Mouse (Mus musculus) midbrain, embryonic 12.5 days (tissue): ENCODE measurements around the gene Negr1. TPM values are rescaled to one million over a fixed set of nuclear protein-coding genes. Genes with fewer than 3 reads are reported as not detected.
A peak's percentile ranks its signal among the peaks of the same experiment; 100 is the strongest.

Experiments
- ATAC-seq: fragments of 200-750 bp; cut with Nextera tagmentation; 2 replicates; pipeline ENCODE4 v1.8.0; 2017; ENCODE audit warnings: low read depth, moderate TSS enrichment, moderate library complexity; ENCODE audit not compliant: low FRiP score
- H3K27ac ChIP-seq: fragments of 300-500 bp; sonication (generic); replicated peaks from 2 replicates; pipeline ENCODE4 v1.5.1; 2016; ENCODE audit warnings: mild to moderate bottlenecking
- H3K27me3 ChIP-seq: fragments of 300-500 bp; sonication (generic); 2 replicates; pipeline ENCODE4 v1.6.1; 2016; ENCODE audit warnings: mild to moderate bottlenecking
- H3K36me3 ChIP-seq: fragments of 300-500 bp; sonication (generic); 2 replicates; pipeline ENCODE4 v1.6.1; 2016
- H3K4me1 ChIP-seq: fragments of 300-500 bp; sonication (generic); 2 replicates; pipeline ENCODE4 v1.6.1; 2016
- H3K4me2 ChIP-seq: fragments of 300-500 bp; sonication (generic); replicated peaks from 2 replicates; pipeline ENCODE4 v1.6.1; 2016; ENCODE audit warnings: mild to moderate bottlenecking, moderate library complexity
- H3K4me3 ChIP-seq: fragments of 300-500 bp; sonication (generic); 2 replicates; pipeline ENCODE4 v1.5.1; 2016; ENCODE audit warnings: mild to moderate bottlenecking
- H3K9ac ChIP-seq: fragments of 300-500 bp; sonication (generic); replicated peaks from 2 replicates; pipeline ENCODE4 v1.6.1; 2016; ENCODE audit warnings: mild to moderate bottlenecking, moderate library complexity
- H3K9me3 ChIP-seq: fragments of 300-500 bp; sonication (generic); 2 replicates; pipeline ENCODE4 v1.6.1; 2016; ENCODE audit warnings: mild to moderate bottlenecking
- WGBS: fragments of 180-500 bp; shearing (Covaris S2); methylation state at CpG from one replicate; pipeline ENCODE4 v1.1.7; 2016; 5-methylcytosine and 5-hydroxymethylcytosine counted together
- polyA plus RNA-seq: library from polyadenylated mRNA; unstranded; fragments of >200 nt; fragmentation: Nextera tagmentation; extraction: Ambion mirVana; gene quantifications from 2 replicates; pipeline ENCODE4 v1.2.1, GENCODE M21; 2016

Gene Negr1
- polyA plus RNA-seq, 1 experiment from 2014 or later, result 12.8 TPM

GRCm38 (mm10) chr3:157098417-157098816 is 536.8 kb downstream of the Negr1 start:
- no peak overlapping the region for H3K4me2 ChIP-seq
- no peaks in the 10 kb centered on the region for H3K9me3 ChIP-seq
- no peak for ATAC-seq
- no peaks in the 10 kb centered on the region for H3K36me3 ChIP-seq
- H3K9ac ChIP-seq, result no peak overlapping the region
- no peaks in the 10 kb centered on the region for H3K27me3 ChIP-seq
- 44% methylated on average over 6 of the region's 6 CpGs for WGBS
- no peak overlapping the region for H3K4me3 ChIP-seq
- H3K4me1 ChIP-seq, result no peaks in the 10 kb centered on the region
- H3K27ac ChIP-seq, result no peak overlapping the region

- no peaks in the 10 kb centered on the region for H3K27me3 ChIP-seq
- H3K9ac ChIP-seq, result no peak overlapping the region
- ATAC-seq, result no peak
- H3K4me2 ChIP-seq, result no peak overlapping the region
- no peak overlapping the region for H3K4me3 ChIP-seq
- H3K9me3 ChIP-seq, result no peaks in the 10 kb centered on the region
- 94% methylated on average over 3 of the region's 3 CpGs for WGBS
- no peak overlapping the region for H3K27ac ChIP-seq
- no peaks in the 10 kb centered on the region for H3K4me1 ChIP-seq
- H3K36me3 ChIP-seq, result no peaks in the 10 kb centered on the region
These were observed 543.4 kb downstream of the Negr1 start for GRCm38 (mm10) chr3:157104866-157105579.

GRCm38 (mm10) chr3:157105580-157106264 is 544.1 kb downstream of the Negr1 start:
- ATAC-seq, result no peak
- 72% methylated on average over 6 of the region's 6 CpGs for WGBS
- Histone ChIP-seq H3K9me3 (no peaks in the 10 kb centered on the region), H3K9ac (no peak overlapping the region), H3K4me1 (no peaks in the 10 kb centered on the region), H3K36me3 (no peaks in the 10 kb centered on the region), H3K4me2 (no peak overlapping the region), H3K4me3 (no peak overlapping the region), H3K27ac (no peak overlapping the region), H3K27me3 (no peaks in the 10 kb centered on the region)

- H3K9me3 ChIP-seq, result no peaks in the 10 kb centered on the region
- no peaks in the 10 kb centered on the region for H3K27me3 ChIP-seq
- no peaks in the 10 kb centered on the region for H3K4me1 ChIP-seq
- H3K4me2 ChIP-seq, result no peak overlapping the region
- H3K36me3 ChIP-seq, result no peaks in the 10 kb centered on the region
- H3K27ac ChIP-seq, result no peak overlapping the region
- no peak overlapping the region for H3K4me3 ChIP-seq
- WGBS, result 69% methylated on average over 2 of the region's 2 CpGs
- ATAC-seq, result no peak
- H3K9ac ChIP-seq, result no peak overlapping the region
These were observed 546.6 kb downstream of the Negr1 start for GRCm38 (mm10) chr3:157108156-157108555.

GRCm38 (mm10) chr3:157109308-157109707 is 547.7 kb downstream of the Negr1 start:
- Histone ChIP-seq H3K4me1 (no peaks in the 10 kb centered on the region), H3K4me3 (no peak overlapping the region), H3K36me3 (no peaks in the 10 kb centered on the region), H3K9ac (no peak overlapping the region), H3K27ac (no peak overlapping the region), H3K9me3 (no peaks in the 10 kb centered on the region), H3K4me2 (no peak overlapping the region), H3K27me3 (no peaks in the 10 kb centered on the region)
- ATAC-seq, result peak; percentile 85

- Histone ChIP-seq H3K27ac (no peak overlapping the region), H3K36me3 (no peaks in the 10 kb centered on the region), H3K4me2 (no peak overlapping the region), H3K9me3 (no peaks in the 10 kb centered on the region), H3K27me3 (no peaks in the 10 kb centered on the region), H3K9ac (no peak overlapping the region), H3K4me1 (no peaks in the 10 kb centered on the region), H3K4me3 (no peak overlapping the region)
- WGBS, result 57% methylated on average over 5 of the region's 5 CpGs
- peak; percentile 57 for ATAC-seq
These were observed 553.6 kb downstream of the Negr1 start for GRCm38 (mm10) chr3:157115105-157115760.

- H3K9ac ChIP-seq, result no peak overlapping the region
- H3K4me3 ChIP-seq, result no peak overlapping the region
- 0 out of 2 replicates have a peak, but pooled peaks have one; percentile 23 for ATAC-seq
- no peaks in the 10 kb centered on the region for H3K9me3 ChIP-seq
- no peaks in the 10 kb centered on the region for H3K4me1 ChIP-seq
- no peak overlapping the region for H3K4me2 ChIP-seq
- 94% methylated on average over 1 of the region's 1 CpGs for WGBS
- H3K36me3 ChIP-seq, result no peaks in the 10 kb centered on the region
- no peak overlapping the region for H3K27ac ChIP-seq
- no peaks in the 10 kb centered on the region for H3K27me3 ChIP-seq
These were observed 554.4 kb downstream of the Negr1 start for GRCm38 (mm10) chr3:157116024-157116423.

- Histone ChIP-seq H3K4me2 (no peak overlapping the region), H3K9ac (no peak overlapping the region), H3K4me1 (no peaks in the 10 kb centered on the region), H3K36me3 (no peaks in the 10 kb centered on the region), H3K9me3 (no peaks in the 10 kb centered on the region), H3K4me3 (no peak overlapping the region), H3K27me3 (no peaks in the 10 kb centered on the region), H3K27ac (no peak overlapping the region)
- 38% methylated on average over 2 of the region's 2 CpGs for WGBS
- no peak for ATAC-seq
These were observed 558.3 kb downstream of the Negr1 start for GRCm38 (mm10) chr3:157119916-157120315.

GRCm38 (mm10) chr3:157146124-157146855 is 584.7 kb downstream of the Negr1 start:
- Histone ChIP-seq H3K36me3 (no peaks in the 10 kb centered on the region), H3K4me1 (no peaks in the 10 kb centered on the region), H3K9ac (no peak overlapping the region), H3K4me2 (no peak overlapping the region), H3K27me3 (no peaks in the 10 kb centered on the region), H3K9me3 (no peaks in the 10 kb centered on the region), H3K4me3 (no peak overlapping the region), H3K27ac (no peak overlapping the region)
- no peak for ATAC-seq
- WGBS, result 87% methylated on average over 14 of the region's 14 CpGs

GRCm38 (mm10) chr3:157154902-157155301 is 593.3 kb downstream of the Negr1 start:
- H3K4me1 ChIP-seq, result no peaks in the 10 kb centered on the region
- no peak overlapping the region for H3K9ac ChIP-seq
- no peak overlapping the region for H3K27ac ChIP-seq
- H3K4me3 ChIP-seq, result no peak overlapping the region
- no peaks in the 10 kb centered on the region for H3K36me3 ChIP-seq
- no peaks in the 10 kb centered on the region for H3K27me3 ChIP-seq
- no peak overlapping the region for H3K4me2 ChIP-seq
- no peak for ATAC-seq
- H3K9me3 ChIP-seq, result no peaks in the 10 kb centered on the region
- WGBS, result 83% methylated on average over 3 of the region's 3 CpGs

GRCm38 (mm10) chr3:157155513-157155912 is 593.9 kb downstream of the Negr1 start:
- Histone ChIP-seq H3K4me1 (no peaks in the 10 kb centered on the region), H3K4me2 (no peak overlapping the region), H3K4me3 (no peak overlapping the region), H3K36me3 (no peaks in the 10 kb centered on the region), H3K9ac (no peak overlapping the region), H3K27ac (no peak overlapping the region), H3K27me3 (no peaks in the 10 kb centered on the region), H3K9me3 (no peaks in the 10 kb centered on the region)
- ATAC-seq, result no peak
